Mouse (Mus musculus) hindbrain, embryonic 16.5 days (tissue): ENCODE data around the gene Hap1. TPM values are rescaled to one million over a fixed set of nuclear protein-coding genes. Genes with fewer than 3 reads are reported as not detected.
"Not testable (repeated sequence)": the region's sequence is repeated elsewhere in the genome, so short reads cannot be mapped to it uniquely, and the experiment has no call there.

Source experiments
- ATAC-seq: fragments of 200-750 bp; cut with Nextera tagmentation; 2 replicates; pipeline ENCODE4 v1.8.0; 2017; ENCODE audit warnings: moderate TSS enrichment, moderate library complexity
- H3K27ac ChIP-seq: fragments of 300-500 bp; sonication (generic); 2 replicates; pipeline ENCODE4 v1.5.1; 2014; ENCODE audit warnings: low read depth, mild to moderate bottlenecking, control low read depth, low read length, moderate library complexity
- H3K27me3 ChIP-seq: fragments of 300-500 bp; sonication (generic); replicated peaks from 2 replicates; pipeline ENCODE4 v1.6.1; 2014; ENCODE audit warnings: low read length; ENCODE audit not compliant: control insufficient read depth, insufficient read depth
- H3K36me3 ChIP-seq: fragments of 300-500 bp; sonication (generic); 2 replicates; pipeline ENCODE4 v1.6.1; 2014; ENCODE audit warnings: mild to moderate bottlenecking, low read length, moderate library complexity, mixed read lengths; ENCODE audit not compliant: control insufficient read depth, insufficient read depth
- H3K4me1 ChIP-seq: fragments of 300-500 bp; sonication (generic); 2 replicates; pipeline ENCODE4 v1.6.1; 2014; ENCODE audit warnings: low read depth, low read length; ENCODE audit not compliant: control insufficient read depth, insufficient read depth
- H3K4me2 ChIP-seq: fragments of 300-500 bp; sonication (generic); 2 replicates; pipeline ENCODE4 v1.6.1; 2014; ENCODE audit warnings: mild to moderate bottlenecking, low read length, control low read depth, moderate library complexity
- H3K4me3 ChIP-seq: fragments of 300-500 bp; sonication (generic); 2 replicates; pipeline ENCODE4 v1.5.1; 2014; ENCODE audit warnings: mild to moderate bottlenecking, low read length, control low read depth, moderate library complexity
- H3K9ac ChIP-seq: fragments of 300-500 bp; sonication (generic); 2 replicates; pipeline ENCODE4 v1.6.1; 2014; ENCODE audit warnings: low read depth, mild to moderate bottlenecking, control low read depth, low read length, moderate library complexity
- H3K9me3 ChIP-seq: fragments of 300-500 bp; sonication (generic); 2 replicates; pipeline ENCODE4 v1.6.1; 2014; ENCODE audit warnings: mild to moderate bottlenecking, low read length, moderate library complexity; ENCODE audit not compliant: control insufficient read depth
- WGBS: fragments of 180-500 bp; shearing (Covaris S2); extraction: QIAGEN DNeasy Blood & Tissue Kit; methylation state at CpG from one replicate; pipeline ENCODE4 v1.1.7; 2014; 5-methylcytosine and 5-hydroxymethylcytosine counted together
- polyA plus RNA-seq: library from polyadenylated mRNA; unstranded; fragments of >200 nt; fragmentation: Nextera tagmentation; extraction: Ambion mirVana; gene quantifications from 2 replicates; pipeline ENCODE4 v1.2.1, GENCODE M21; 2015

Gene Hap1
- polyA plus RNA-seq, 1 experiment from 2014 or later, result 333 TPM

DNA sequence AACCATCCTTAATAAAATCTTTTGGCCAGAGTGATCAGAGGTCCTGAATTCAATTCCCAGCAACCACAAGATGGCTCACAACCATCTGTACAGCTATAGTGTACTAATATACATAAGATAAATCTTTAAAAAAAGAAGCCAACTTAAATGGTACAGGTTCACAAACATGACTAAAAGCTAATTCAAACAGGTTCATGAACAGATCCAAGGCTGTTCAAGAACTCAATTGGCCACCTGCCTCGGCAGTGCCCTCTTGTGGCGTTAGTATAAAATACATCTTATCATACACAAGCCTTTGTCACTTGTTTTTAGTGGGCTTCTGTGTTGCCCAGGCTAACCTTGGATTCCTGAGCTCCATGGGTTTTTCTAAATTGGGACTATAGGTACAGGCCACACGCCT lies 32.4 kb downstream of the Hap1 start:
- Histone ChIP-seq H3K9ac (no peak overlapping the region), H3K4me3 (no peak overlapping the region), H3K27ac (no peak overlapping the region), H3K4me1 (peaks cover 12% of the 10 kb centered on the region), H3K9me3 (no peaks in the 10 kb centered on the region), H3K4me2 (no peak overlapping the region), H3K36me3 (peaks cover 12% of the 10 kb centered on the region), H3K27me3 (no peaks in the 10 kb centered on the region)
- 19% methylated on average over 3 of the region's 3 CpGs for WGBS
- ATAC-seq, result no peak

DNA sequence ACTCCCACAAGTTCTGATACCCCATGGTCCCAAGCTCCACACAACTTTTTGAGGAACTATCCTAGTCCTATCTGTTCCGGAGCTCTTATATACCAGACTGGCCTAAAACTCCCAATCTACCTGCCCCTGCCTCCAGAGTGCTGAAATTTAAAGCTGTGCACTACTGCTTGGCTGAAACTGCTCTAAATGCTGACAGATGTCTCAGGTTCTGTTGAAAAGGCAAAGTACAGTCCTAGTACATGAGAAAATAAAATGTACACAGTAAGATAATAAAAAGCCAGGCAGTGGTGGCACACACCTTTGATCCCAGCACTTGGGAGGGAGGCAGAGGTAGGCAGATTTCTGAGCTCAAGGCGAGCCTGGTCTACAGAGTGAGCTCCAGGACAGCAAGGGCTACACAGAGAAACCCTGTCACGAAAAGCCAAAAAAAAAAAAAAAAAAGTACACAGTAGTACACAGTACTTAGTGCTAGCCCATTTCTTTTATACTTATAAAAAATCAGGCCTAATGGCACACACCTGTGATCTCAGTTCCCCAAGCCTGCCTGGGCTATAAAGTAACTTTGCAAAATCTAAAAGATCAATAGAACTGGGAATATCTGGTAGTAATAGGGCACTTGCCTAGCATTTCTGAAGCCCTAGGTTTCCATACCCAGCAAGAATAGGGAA lies 33.2 kb downstream of the Hap1 start:
- no peak overlapping the region for H3K27ac ChIP-seq
- no peak overlapping the region for H3K4me2 ChIP-seq
- H3K27me3 ChIP-seq, result no peaks in the 10 kb centered on the region
- peaks cover 12% of the 10 kb centered on the region for H3K4me1 ChIP-seq
- 75% methylated on average over 3 of the region's 3 CpGs for WGBS
- H3K9ac ChIP-seq, result no peak overlapping the region
- H3K9me3 ChIP-seq, result no peaks in the 10 kb centered on the region
- no peak for ATAC-seq
- H3K36me3 ChIP-seq, result peaks cover 12% of the 10 kb centered on the region
- no peak overlapping the region for H3K4me3 ChIP-seq

DNA sequence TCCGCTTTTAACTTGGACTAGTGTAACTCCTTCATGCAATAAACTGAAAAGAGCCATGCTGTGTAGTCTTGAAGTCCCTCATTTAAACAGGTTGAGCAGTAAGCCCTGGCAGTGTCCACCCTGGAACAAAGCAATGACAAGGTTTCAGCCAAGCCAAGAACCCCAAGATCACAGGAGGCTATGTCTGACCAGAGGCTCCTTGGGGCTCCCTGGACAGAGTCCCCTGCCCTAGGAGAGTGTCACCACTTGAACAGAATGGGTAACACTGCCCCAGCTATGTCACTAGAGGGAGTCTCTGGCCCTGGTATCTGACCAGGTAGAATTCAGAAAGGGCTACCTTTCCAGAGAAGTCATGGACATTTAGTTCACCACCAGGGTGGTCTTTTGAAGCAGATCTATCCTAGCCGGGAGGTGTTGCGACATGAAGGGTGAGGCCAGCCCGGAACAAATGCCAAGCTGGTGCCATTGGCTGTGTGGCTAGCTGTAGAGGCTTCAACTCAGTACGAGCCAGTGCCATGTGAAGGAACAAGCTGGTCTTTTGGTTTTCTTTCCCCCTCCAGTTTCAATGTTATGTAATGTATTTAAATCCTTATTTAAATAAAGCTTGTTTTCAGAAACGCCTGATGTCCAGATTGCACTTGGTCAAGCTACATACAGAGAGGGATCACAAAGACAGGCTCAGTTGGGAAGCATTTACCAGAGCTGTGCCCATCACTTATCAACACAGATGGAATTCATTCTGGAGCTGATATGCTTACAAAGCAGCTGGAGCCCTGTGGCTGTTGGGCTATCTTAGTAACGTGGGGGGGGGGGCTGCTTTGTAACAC lies 34.2 kb downstream of the Hap1 start:
- not testable (repeated sequence) for H3K4me2 ChIP-seq, H3K4me3 ChIP-seq
- 75% methylated on average over 7 of the region's 7 CpGs for WGBS

DNA sequence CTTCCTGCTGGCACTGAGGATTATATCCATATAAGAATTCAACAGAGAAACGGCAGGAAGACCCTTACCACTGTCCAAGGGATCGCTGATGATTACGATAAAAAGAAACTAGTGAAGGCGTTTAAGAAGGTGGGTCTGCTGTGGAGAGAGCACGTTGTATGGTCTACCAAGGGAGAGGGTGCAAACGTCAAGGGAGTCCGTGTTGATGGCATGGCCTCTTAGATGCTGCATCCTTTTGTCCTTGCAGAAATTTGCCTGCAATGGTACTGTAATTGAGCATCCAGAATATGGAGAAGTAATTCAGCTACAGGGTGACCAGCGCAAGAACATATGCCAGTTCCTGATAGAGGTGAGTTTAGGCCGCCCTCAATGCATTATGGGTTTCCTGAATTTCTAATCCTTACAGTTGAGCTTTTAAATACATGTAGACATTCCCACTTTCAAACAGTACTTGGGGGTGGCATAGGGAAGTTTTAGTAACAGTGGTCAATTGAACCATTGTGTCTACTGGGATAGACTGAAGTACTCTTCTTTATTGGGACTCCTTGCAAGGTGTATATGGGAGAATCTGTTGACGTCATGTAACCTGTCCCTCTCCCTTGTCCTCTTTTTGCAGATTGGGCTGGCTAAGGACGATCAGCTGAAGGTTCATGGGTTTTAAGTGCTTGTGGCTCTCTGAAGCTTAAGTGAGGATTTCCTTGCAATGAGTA lies 35.1 kb downstream of the Hap1 start:
- 24% methylated on average over 11 of the region's 11 CpGs for WGBS
- peak overlapping the region; percentile 97 for H3K9ac ChIP-seq
- H3K36me3 ChIP-seq, result peaks cover 12% of the 10 kb centered on the region
- H3K27me3 ChIP-seq, H3K9me3 ChIP-seq, ATAC-seq, H3K4me1 ChIP-seq: not testable (repeated sequence)
- peak overlapping the region; percentile 99 for H3K27ac ChIP-seq
- H3K4me2 ChIP-seq, result peak overlapping the region; percentile 79
- peak overlapping the region; percentile 81 for H3K4me3 ChIP-seq

More for the DNA sequence above, 34.2 kb downstream of the Hap1 start:
- not testable (repeated sequence) for ATAC-seq, H3K9me3 ChIP-seq, H3K27me3 ChIP-seq, H3K4me1 ChIP-seq, H3K9ac ChIP-seq, H3K27ac ChIP-seq
- peaks cover 12% of the 10 kb centered on the region for H3K36me3 ChIP-seq

DNA sequence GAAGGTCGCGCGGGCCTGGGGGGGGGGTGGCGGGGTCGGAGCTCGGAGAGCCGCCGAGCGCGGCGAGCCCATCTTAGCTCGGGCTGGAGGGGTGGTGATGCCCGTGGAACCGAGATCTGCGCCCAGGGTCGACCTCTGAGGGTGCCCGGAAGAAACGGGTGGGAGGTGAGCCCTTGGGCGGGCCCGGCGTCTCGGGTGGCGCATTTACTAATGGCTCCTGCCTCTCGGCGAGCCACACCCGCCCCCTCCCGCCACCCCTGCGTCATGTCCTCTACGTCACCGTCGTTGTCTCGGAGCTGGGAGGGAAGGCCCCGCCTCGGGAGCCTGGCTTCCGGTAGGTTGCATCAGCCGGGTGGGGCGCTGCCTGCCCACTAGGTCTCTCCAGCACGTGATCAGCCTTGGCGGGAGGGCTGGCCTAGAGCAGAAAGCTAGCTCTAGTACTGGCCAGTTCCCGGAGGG lies 35.7 kb downstream of the Hap1 start:
- Histone ChIP-seq H3K27ac (peak overlapping the region; percentile 99), H3K4me1 (peaks cover 8% of the 10 kb centered on the region), H3K27me3 (no peaks in the 10 kb centered on the region), H3K4me2 (peak overlapping the region; percentile 79), H3K4me3 (peak overlapping the region; percentile 81), H3K9me3 (no peaks in the 10 kb centered on the region), H3K9ac (peak overlapping the region; percentile 97), H3K36me3 (peaks cover 12% of the 10 kb centered on the region)
- peak; percentile 84 for ATAC-seq
- 0% methylated on average over 31 of the region's 40 CpGs for WGBS

DNA sequence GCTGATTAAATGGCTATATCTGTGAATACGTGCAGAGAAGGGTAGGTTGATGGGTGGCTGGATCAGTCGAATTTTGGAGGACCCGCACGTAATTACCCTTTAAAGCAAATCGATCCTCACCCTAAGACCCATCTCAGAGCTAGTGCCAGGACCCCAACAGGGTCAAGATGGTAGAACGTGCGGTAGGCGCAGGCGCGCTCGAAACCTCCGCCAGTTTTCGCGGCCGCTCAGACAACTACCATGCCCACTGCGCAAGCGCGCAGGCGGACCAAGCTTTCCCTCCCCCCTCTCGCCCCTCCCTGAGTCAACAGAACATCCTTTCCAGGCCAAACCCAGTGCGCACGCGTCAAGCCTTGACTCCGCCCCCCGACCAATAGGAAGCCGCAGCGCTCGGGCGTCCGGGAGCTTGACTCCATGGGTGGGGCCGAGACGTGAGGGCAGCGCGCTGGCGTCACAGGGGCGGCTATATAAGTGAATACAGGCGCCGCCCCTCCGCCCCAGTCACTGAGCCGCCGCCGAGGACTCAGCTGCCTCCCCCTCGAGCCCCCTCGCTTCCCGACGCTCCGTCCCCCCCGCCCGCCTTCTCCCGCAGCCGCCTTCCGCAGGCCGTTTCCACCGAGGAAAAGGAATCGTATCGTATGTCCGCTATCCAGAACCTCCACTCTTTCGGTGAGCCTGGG lies 36.3 kb downstream of the Hap1 start, which contains the start of gene Eif1:
TSS of gene Eif1 (plus strand) at position 394 of the 680 bp plus-strand sequence.
- no peaks in the 10 kb centered on the region for H3K9me3 ChIP-seq
- peak within 1 kb of the TSS; percentile 79 for H3K4me2 ChIP-seq
- WGBS, result under 1% methylated on average over 46 of the region's 58 CpGs
- peaks cover 8% of the 10 kb centered on the region for H3K4me1 ChIP-seq
- peak within 1 kb of the TSS; percentile 99 for H3K27ac ChIP-seq
- ATAC-seq, result peak; percentile 87
- H3K27me3 ChIP-seq, result no peaks in the 10 kb centered on the region
- H3K4me3 ChIP-seq, result peak within 1 kb of the TSS; percentile 81
- H3K9ac ChIP-seq, result peak within 1 kb of the TSS; percentile 97
- peaks cover 12% of the 10 kb centered on the region for H3K36me3 ChIP-seq

DNA sequence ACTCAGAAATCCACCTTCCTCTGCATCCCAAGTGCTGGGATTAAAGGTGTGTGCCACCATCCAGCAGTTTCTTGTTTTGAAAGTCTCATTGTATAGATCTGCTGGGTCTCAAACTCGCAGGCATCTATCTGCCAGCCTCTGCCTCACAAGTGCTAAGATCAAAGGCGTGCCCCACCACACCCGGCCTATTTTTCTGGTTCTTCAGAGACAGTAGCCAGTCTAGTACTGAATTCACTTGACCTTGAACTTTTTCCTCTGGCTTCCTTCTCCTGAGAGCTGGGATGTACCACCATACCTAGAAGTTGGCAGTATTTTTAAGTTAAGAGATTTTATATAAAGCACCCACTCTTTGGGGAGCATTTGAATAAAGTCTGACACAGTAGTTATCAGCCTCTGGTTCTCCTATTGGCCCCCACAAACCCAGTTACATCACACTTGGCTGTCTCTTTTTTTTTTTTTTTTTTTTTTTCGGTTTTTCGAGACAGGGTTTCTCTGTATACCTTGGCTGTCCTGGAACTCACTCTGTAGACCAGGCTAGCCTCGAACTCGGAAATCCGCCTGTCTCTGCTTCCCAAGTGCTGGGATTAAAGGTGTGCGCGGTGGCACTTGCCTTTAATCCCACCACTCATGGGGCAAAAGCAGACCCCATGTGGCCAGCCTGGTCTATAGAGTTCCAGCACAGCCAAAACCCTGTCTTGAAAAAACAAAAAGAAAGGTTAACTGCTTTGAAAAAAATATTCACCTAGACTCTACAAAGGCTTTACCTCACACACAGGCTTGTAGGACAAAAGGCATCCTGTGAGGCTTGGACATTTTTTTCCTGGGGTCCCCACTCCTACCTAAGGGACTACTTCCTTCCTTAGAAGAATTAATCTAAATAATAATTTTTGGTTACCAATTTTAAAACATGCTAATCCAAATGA lies 37.1 kb downstream of the Hap1 start:
- Histone ChIP-seq H3K27ac (peak overlapping the region; percentile 77), H3K4me1 (peaks cover 8% of the 10 kb centered on the region), H3K9ac (peak overlapping the region; percentile 56), H3K36me3 (peaks cover 12% of the 10 kb centered on the region), H3K4me3 (peak overlapping the region; percentile 81), H3K4me2 (peak overlapping the region; percentile 73), H3K27me3 (no peaks in the 10 kb centered on the region), H3K9me3 (no peaks in the 10 kb centered on the region)
- 90% methylated on average over 10 of the region's 10 CpGs for WGBS
- no peak for ATAC-seq

DNA sequence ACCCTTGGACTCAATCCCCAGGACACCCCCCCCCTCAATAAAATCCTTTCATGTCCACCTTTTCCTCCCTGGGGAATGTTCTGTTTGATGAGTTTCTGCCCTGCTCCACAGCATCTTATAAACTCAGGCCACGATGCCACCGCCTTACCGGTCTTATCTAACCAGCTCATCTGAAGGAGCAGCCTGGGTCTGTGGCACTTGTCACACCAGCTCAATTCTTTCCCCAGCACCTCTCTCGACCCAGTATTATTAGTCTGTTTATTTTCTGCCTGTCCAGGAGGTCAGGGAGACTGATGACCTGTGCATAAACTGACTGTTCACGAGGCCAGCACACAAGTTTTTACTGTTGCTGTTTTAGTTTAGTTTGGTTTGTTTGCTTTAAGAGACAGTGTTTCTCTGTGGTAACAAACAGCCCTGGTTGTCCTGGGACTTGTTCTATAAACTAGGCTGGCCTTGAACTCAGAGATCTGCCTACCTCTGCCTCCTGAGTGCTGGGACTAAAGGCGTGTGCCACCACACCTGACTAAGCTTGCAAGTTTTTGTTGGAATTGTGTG lies 38.0 kb downstream of the Hap1 start:
- H3K4me2 ChIP-seq, result no peak overlapping the region
- peaks cover 8% of the 10 kb centered on the region for H3K4me1 ChIP-seq
- WGBS, result 82% methylated on average over 6 of the region's 6 CpGs
- no peaks in the 10 kb centered on the region for H3K9me3 ChIP-seq
- no peak overlapping the region for H3K27ac ChIP-seq
- H3K27me3 ChIP-seq, result no peaks in the 10 kb centered on the region
- ATAC-seq, result no peak
- H3K9ac ChIP-seq, result no peak overlapping the region
- no peak overlapping the region for H3K4me3 ChIP-seq
- peaks cover 12% of the 10 kb centered on the region for H3K36me3 ChIP-seq
